ENCODE assay signal across 8 mouse cellular contexts in the genomic region with DNA sequence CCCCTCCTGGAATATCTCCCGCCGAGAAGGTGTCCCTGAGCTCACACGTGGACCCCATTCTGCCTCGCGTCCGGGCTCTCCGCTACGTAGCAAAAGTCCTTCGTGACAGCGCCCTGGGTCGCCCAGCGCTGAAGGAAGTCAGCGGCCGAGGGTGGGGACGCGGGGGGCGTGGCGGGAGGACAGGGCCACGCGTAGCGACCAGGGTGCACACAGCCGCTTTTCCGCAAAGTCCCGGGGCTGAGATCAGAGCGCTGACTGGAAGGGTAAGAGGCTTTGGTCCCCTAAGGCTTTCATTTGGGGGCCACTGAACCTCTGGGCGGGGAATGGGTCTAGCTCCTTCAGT. TPM values are rescaled to one million over a fixed set of nuclear protein-coding genes. Genes with fewer than 3 reads are reported as not detected.
DNase-seq lines count a peak whose midpoint lies in the region; ATAC-seq and TF ChIP-seq lines count a peak whose summit lies in the region.

No protein-coding gene starts in this region.

- WGBS in embryonic facial prominence, embryonic 10.5 days, result 2% methylated on average over 26 of the region's 26 CpGs
- WGBS in heart, embryonic 13.5 days, result under 1% methylated on average over 26 of the region's 26 CpGs
- under 1% methylated on average over 26 of the region's 26 CpGs for WGBS in kidney, postnatal 0 days
- under 1% methylated on average over 26 of the region's 26 CpGs for WGBS in small intestine, adult 2 months

- peak overlapping the region; percentile 59 for H3K4me3 ChIP-seq in embryonic facial prominence, embryonic 10.5 days
- H3K4me3 ChIP-seq in heart, embryonic 13.5 days, result peak overlapping the region; percentile 59
- H3K4me3 ChIP-seq in kidney, postnatal 0 days (replicated peaks; ENCODE audit: low read depth, low read length), result peak overlapping the region; percentile 45
- peak overlapping the region; percentile 78 for H3K4me3 ChIP-seq in small intestine, adult 2 months (ENCODE audit: low read depth, low read length)

- no peak for ATAC-seq in heart, embryonic 13.5 days (ENCODE audit: extremely low read depth, insufficient number of reproducible peaks, low FRiP score, low TSS enrichment)
- peak; percentile 64 for ATAC-seq in kidney, postnatal 0 days (replicated peaks; ENCODE audit: low FRiP score, low read depth)

- peak overlapping the region; percentile 45 for H3K27ac ChIP-seq in embryonic facial prominence, embryonic 10.5 days (replicated peaks)
- no peak overlapping the region for H3K27ac ChIP-seq in heart, embryonic 13.5 days (replicated peaks)
- no peak overlapping the region for H3K27ac ChIP-seq in kidney, postnatal 0 days
- H3K27ac ChIP-seq in small intestine, adult 2 months (ENCODE audit: insufficient read depth, low read depth, low read length), result peak overlapping the region; percentile 82

- peak; percentile 48 for TF ChIP-seq POLR2A in small intestine, adult 2 months (IDR thresholded peaks at IDR 0.05; ENCODE audit: low read depth, low read length)

- peaks cover 31% of the 10 kb centered on the region for H3K4me1 ChIP-seq in embryonic facial prominence, embryonic 10.5 days
- H3K4me1 ChIP-seq in heart, embryonic 13.5 days, result peaks cover 21% of the 10 kb centered on the region
- peaks cover 10% of the 10 kb centered on the region; the same call in 1 of the 2 replicates for H3K4me1 ChIP-seq in kidney, postnatal 0 days (replicated peaks; ENCODE audit: insufficient read depth, low read length)
- peaks cover 6% of the 10 kb centered on the region; the same call in 1 of the 2 replicates for H3K4me1 ChIP-seq in small intestine, adult 2 months (ENCODE audit: control insufficient read depth, insufficient read depth, insufficient read length, low read length)

- peak overlapping the region; percentile 98 for H3K4me2 ChIP-seq in heart, embryonic 13.5 days
- peak overlapping the region; percentile 93 for H3K4me2 ChIP-seq in kidney, postnatal 0 days (ENCODE audit: low read length)

- peak; percentile 9 for DNase-seq in R1 (ENCODE audit: low read depth, low spot score)
- peak; percentile 51 for DNase-seq in embryonic facial prominence, embryonic 10.5 days (ENCODE audit: low spot score)
- peak; percentile 46 for DNase-seq in kidney, postnatal 0 days (ENCODE audit: low spot score)
- DNase-seq in lung, postnatal 36 days, result peak; percentile 66
- DNase-seq in frontal cortex, postnatal 36 days (ENCODE audit: low spot score in 2 of 2), result no peak
- DNase-seq in frontal cortex, postnatal 14 days (ENCODE audit: low spot score in 2 of 2), result no peak

- peak overlapping the region; percentile 79 for H3K9ac ChIP-seq in heart, embryonic 13.5 days
- peak overlapping the region; percentile 42 for H3K9ac ChIP-seq in kidney, postnatal 0 days (ENCODE audit: low read depth, low read length)

- TF ChIP-seq CTCF in kidney, postnatal 0 days (IDR thresholded peaks at IDR 0.05; ENCODE audit: low read depth), result no peak
- no peak for TF ChIP-seq CTCF in small intestine, adult 2 months (IDR thresholded peaks at IDR 0.05; ENCODE audit: extremely low read depth, insufficient read length, insufficient replicate concordance, low read depth, low read length)

- 0 out of 2 replicates have a peak, but pooled peaks cover 3% of the 10 kb centered on the region for H3K9me3 ChIP-seq in embryonic facial prominence, embryonic 10.5 days
- H3K9me3 ChIP-seq in heart, embryonic 13.5 days, result no peaks in the 10 kb centered on the region
- no peaks in the 10 kb centered on the region for H3K9me3 ChIP-seq in kidney, postnatal 0 days (replicated peaks; ENCODE audit: low read length)

- peaks cover 54% of the 10 kb centered on the region for H3K27me3 ChIP-seq in embryonic facial prominence, embryonic 10.5 days (replicated peaks; ENCODE audit: low read depth, poor library complexity, severe bottlenecking)
- peaks cover 29% of the 10 kb centered on the region for H3K27me3 ChIP-seq in heart, embryonic 13.5 days (replicated peaks)
- 0 out of 2 replicates have a peak, but pooled peaks cover 3% of the 10 kb centered on the region for H3K27me3 ChIP-seq in kidney, postnatal 0 days (ENCODE audit: insufficient read depth, low read length)
- no peaks in the 10 kb centered on the region for H3K27me3 ChIP-seq in small intestine, adult 2 months (ENCODE audit: control insufficient read depth, insufficient read depth, low read length)

- H3K36me3 ChIP-seq in embryonic facial prominence, embryonic 10.5 days (replicated peaks), result no peaks in the 10 kb centered on the region
- H3K36me3 ChIP-seq in heart, embryonic 13.5 days, result no peaks in the 10 kb centered on the region
- no peaks in the 10 kb centered on the region for H3K36me3 ChIP-seq in kidney, postnatal 0 days (ENCODE audit: insufficient read depth, low read length)
- H3K36me3 ChIP-seq in small intestine, adult 2 months (ENCODE audit: control insufficient read depth, insufficient read depth, low read length), result no peaks in the 10 kb centered on the region

RNA-seq across cellular contexts. Expression of gene Mcoln2, which starts 0.4 kb away (rescaled TPM):
- polyA plus RNA-seq in embryonic facial prominence, embryonic 10.5 days (2016; fragmentation: Nextera tagmentation; extraction: Ambion mirVana), result 0.12 and 0.18 TPM in 2 replicates
- 0.42 and 0.57 TPM in 2 replicates for polyA plus RNA-seq in heart, embryonic 13.5 days (2015; fragmentation: Nextera tagmentation; extraction: Ambion mirVana)
- polyA plus RNA-seq in kidney, postnatal 0 days (2015; fragmentation: Nextera tagmentation; extraction: Ambion mirVana), result 1.4 and 1.5 TPM in 2 replicates
- polyA plus RNA-seq in small intestine, adult 2 months (2012; rRNA removed), result 2.6 and 5.1 TPM in 2 replicates

RNA-seq across cellular contexts. Expression of gene Mcoln3, which starts 32.8 kb away (rescaled TPM):
- 8.7 and 8.8 TPM in 2 replicates for polyA plus RNA-seq in embryonic facial prominence, embryonic 10.5 days (2016; fragmentation: Nextera tagmentation; extraction: Ambion mirVana)
- polyA plus RNA-seq in heart, embryonic 13.5 days (2015; fragmentation: Nextera tagmentation; extraction: Ambion mirVana), result 0.45 and 1.1 TPM in 2 replicates
- 34.7 and 40.4 TPM in 2 replicates for polyA plus RNA-seq in kidney, postnatal 0 days (2015; fragmentation: Nextera tagmentation; extraction: Ambion mirVana)
- polyA plus RNA-seq in small intestine, adult 2 months (2012; rRNA removed), result 0.25 TPM in 2 replicates

RNA-seq across cellular contexts. Expression of gene Wdr63, which starts 42.1 kb away (rescaled TPM):
- 0.24 and 0.40 TPM in 2 replicates for polyA plus RNA-seq in embryonic facial prominence, embryonic 10.5 days (2016; fragmentation: Nextera tagmentation; extraction: Ambion mirVana)
- polyA plus RNA-seq in heart, embryonic 13.5 days (2015; fragmentation: Nextera tagmentation; extraction: Ambion mirVana), result not detected in 2 replicates
- 0.21 and 0.37 TPM in 2 replicates for polyA plus RNA-seq in kidney, postnatal 0 days (2015; fragmentation: Nextera tagmentation; extraction: Ambion mirVana)
- 0.20 TPM in 1 of 2 replicates, not detected in the other for polyA plus RNA-seq in small intestine, adult 2 months (2012; rRNA removed)

Comparison
In these comparisons a context has a peak if more than half of its experiments do, and no peak if none do; other contexts are left out.
1. DNase-seq: peak in R1 (single experiment), embryonic facial prominence, embryonic 10.5 days (single experiment), kidney, postnatal 0 days (single experiment) and lung, postnatal 36 days (single experiment); none in frontal cortex, postnatal 36 days (0 of 2) and frontal cortex, postnatal 14 days (0 of 2).
2. H3K27ac ChIP-seq: peak in embryonic facial prominence, embryonic 10.5 days (single experiment) and small intestine, adult 2 months (single experiment); none in heart, embryonic 13.5 days (single experiment) and kidney, postnatal 0 days (single experiment).
3. Peak in every context shown above with its lines, with median percentiles within 50 percentile points of each other: H3K4me3 ChIP-seq.